Mouse (Mus musculus): ENCODE measurements around the gene Paqr4.

The Paqr4 gene

DNA sequence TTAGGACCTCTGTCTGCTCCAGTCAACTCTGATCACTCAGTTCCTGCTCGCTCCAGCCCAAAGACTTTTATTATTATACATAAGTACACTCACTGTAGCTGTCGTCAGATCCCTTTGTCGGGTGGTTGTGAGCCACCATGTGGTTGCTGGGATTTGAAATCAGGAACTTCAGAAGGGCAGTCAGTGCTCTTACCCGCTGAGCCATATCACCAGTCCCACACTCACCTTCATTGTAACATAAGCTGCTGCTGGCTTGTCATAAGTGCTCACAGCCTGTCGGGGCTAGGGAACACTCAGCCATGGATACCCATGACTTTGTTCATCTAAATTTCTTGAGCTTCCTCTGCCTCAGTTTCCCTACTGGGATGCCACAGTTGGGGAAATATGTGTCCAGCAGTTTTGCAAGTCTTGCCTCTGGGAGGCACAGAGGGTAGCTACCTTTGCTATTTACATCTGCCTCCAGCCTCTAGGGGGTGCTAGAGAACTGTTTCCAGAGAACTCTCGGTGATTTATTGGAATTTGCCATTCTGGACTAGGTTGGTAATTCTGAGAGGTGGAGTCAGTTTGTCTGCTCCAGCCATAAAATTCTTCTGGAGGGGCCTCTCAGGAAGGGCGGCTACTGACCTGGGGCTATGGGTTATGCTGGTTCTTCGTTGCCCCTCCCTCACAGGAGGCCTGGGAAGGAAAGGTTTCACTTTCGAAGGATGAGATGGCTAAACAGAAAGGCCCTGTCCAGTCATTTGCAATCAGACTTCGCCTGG is 8.1 kb upstream of the Paqr4 start:
- DNase-seq (ENCODE audit: low spot score): no peak

GRCm38 (mm10) chr17:23748026-23748425 is 7.4 kb upstream of the Paqr4 start:
- no peak for DNase-seq (ENCODE audit: low spot score)

DNA sequence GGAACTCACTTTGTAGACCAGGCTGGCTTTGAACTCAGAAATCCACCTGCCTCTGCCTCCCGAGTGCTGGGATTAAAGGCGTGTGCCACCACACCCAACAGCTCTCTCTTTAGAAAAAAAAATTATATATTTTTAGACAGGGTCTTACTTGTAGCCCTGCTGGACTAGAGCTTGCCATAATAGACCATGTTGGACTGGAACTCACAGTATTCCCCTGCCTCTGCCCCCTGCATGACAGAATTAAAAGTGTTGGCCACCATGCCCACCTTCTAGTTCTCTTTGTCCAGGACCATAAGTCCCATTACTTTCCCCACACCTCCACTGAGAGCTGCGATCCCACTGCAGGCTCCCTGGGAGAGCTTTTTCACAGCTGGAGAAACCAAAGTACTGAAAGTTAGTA is 6.8 kb upstream of the Paqr4 start:
- DNase-seq (ENCODE audit: low spot score): no peak

DNA sequence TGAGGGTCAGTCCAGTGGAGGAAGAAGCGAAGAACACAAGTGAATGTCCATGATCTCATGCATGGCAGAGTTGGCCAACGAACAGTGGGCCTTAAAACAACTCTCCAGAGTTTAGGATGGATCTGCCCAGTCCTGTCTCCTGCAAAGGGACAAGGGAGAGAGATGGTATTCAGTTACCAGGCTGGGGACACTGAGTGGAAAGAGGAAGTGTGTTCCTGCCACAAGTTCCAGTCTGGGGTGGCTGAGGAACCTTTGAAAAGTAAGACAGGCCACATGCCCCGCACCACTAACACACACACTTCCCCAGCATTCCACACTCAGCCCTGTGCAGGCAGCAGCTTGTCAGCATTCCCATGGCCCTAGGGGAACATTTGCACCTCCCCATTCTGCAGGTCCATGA is 6.1 kb upstream of the Paqr4 start:
- DNase-seq (ENCODE audit: low spot score): no peak

GRCm38 (mm10) chr17:23746311-23746710 is 5.6 kb upstream of the Paqr4 start:
- no peak for DNase-seq (ENCODE audit: low spot score)

DNA sequence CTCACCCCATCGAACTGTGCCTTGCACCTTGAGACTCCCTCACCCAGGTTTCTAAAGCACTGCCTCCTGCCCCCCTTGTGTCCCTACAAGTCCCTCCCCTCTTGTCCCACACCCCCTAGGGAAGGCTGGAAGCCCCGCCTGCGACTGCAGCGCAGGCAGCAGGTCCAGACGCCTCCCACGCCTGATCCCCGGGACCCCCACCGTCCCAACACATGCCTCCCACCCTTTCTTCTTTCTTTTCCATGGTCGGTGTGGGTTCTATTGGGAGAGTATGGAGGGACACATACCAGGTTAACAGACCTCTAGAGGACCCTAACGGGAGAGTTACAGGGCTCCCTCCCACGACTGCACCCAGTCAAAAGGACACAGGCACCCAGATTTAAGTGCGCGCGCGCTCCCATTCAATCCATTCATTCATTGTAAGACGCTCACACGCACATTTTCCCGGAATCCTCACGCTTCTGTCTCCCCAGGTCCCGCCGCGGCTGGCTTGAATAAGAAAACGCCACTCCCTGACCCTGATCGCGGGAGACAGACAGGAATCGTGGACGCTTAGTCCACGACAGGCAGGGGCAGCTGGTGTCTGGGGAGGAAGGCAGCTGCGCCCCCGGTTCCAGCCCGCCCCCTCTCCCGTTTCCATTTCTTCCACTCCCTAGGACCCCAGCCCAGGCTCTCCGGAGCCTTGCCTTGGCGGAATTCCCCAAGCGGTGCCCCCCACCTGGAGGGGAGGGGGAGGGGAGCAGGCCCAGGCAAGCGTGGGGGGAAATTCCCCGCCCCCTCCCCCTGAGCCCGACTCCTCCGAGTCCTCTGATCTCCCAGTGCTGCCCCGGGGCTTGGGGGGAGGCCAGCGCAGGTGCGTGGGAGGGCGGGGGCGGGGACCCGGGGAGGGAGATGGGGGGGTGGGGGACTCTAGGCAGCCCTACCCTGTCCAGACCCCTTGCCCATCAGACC is 4.9 kb upstream of the Paqr4 start, which contains the start of gene Kremen2:
TSS of gene Kremen2 (minus strand) at position 533 of the 951 bp plus-strand sequence.
- no peak for DNase-seq (ENCODE audit: low spot score)

DNA sequence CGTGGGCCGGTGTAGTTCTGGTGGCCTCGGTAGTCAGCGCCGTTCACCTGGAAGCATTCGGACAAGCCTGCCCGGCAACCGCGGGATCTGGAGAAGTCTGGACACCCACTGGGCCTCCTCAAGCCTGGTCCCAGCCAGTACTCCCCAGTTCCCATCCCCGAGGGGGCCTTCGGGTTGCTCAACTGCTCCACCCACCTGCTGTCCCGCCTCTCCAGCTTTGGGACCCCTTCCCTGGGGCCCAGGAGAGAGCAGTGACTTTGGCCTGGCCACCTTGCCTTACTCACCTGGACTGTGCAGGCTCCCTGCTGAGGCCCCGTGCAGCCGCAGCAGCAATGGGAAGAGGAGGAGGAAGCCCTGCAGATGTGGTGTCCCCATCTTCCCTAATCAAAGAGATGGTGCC is 4.0 kb upstream of the Paqr4 start:
- no peak for DNase-seq (ENCODE audit: low spot score)

DNA sequence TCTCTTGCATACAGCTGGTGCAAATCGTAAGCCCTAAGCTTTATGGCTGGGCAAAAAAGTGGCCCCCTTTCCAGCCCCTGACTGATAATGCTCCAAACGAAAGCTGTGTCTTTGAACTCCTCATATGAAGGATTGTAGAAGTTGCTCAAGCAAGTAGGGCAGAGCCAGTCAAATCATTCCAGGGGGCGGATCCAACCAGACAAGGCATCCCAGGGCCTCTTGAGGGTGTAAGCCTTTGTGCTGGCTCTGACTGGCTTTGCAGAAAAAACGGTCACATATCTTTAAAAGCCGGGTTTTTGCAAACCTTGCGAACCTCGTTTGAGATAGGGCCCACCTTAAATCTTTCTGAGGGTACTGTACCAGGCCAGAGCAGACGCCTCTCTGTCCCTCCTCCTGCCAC is 3.4 kb upstream of the Paqr4 start:
- no peak for DNase-seq (ENCODE audit: low spot score)

DNA sequence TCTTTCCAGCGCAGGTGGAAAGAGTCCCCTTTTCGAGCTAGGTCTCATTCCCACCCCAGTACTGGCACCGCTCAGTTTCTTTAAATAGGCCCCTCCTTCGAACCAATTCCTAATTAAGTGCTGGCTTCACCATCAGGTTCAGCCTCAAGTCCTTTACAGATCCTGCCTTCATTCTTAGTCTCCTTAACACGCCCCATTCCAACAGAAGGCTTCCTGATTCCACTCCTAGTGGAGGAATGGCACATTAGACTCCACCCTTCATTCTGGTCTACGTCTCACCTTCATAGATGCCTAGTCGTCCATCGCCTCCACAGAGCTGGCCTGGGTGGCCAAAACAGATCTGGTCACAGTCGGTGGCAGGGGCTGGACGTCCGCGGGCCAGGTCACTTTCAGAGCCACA is 2.3 kb upstream of the Paqr4 start:
- no peak for DNase-seq (ENCODE audit: low spot score)

DNA sequence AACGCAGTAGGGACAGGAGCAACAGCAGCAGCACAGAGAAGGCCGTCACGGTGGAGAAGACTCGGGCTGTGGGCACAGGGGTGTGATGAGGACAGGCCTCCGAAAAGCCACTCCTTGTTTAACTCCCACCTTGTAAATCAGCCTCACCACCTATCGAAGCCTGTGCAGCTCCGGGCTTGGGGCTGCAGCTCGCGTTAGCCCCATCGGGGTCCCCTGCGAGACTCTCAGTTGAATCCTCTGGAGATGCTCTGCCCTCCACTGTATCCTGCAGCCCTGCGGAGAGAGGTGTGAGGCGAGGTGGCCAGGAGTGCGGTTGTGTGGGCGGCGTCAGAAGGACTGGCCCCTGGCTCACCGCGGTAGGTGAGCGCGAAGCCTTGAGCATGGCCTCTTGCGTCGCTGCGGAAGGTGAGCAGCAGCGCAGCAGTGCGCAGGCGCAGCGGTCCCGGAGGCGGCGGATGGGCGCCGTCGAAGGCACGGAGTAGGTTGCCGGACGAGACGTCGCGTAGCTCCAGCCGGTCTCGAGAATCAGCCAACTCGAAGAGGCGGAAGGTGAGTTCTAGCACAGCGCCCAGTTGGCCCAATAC is 1.6 kb upstream of the Paqr4 start:
- DNase-seq (ENCODE audit: low spot score): no peak

- DNase-seq (ENCODE audit: low spot score): no peak
Measured at GRCm38 (mm10) chr17:23741359-23742209, 917 bp upstream of the Paqr4 start.

- DNase-seq (ENCODE audit: low spot score): peak; percentile 82
Measured at GRCm38 (mm10) chr17:23740136-23740584, 507 bp downstream of the Paqr4 start.

DNA sequence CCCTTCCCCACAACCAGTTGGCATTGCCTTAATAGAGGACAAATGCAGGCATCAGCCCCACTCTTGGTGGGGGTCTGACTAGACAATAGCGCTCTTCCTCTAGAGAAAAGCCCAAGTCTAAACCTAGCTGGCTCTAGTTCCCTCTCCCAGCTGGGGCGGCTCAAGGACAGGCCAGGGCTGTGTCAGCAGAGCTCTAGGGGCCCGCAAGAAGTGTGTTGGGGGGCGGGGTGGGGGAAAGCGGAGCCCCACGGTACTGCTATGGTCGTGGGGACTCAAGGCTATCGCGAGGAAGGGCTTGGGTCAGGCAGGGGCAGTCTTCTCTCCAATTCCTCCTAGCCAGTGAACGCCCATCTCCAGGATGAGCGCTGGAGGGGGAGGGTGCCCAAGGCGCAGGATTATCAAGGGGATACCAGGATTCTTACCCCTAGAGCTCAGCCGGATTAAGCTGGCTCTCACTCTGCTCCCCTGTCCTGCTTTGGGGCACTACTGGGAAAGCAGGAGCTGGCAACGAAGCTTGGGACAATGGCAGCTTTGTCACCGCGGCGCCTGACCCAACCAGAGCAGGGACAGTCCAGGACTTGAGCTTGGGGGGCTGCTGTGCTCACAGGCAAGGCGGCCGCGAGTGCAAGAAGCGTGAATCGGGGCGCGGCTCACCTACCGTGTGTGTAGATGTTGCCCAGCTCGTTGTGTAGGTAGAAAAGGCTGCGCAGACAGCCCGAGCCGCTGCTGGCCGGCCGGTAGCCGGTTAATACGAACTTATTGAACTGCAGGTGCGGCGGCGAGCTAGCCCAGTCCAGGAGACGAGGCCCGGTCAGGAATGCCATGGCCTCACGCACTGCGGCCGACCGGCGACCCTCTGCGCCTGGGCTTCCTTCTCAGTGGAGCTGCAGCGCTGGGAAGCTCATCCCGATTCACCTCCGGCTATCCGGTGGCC is 1.2 kb downstream of the Paqr4 start:
- DNase-seq (ENCODE audit: low spot score): no peak

- DNase-seq (ENCODE audit: low spot score): no peak
Measured at GRCm38 (mm10) chr17:23738836-23739201, 1.8 kb downstream of the Paqr4 start.

DNA sequence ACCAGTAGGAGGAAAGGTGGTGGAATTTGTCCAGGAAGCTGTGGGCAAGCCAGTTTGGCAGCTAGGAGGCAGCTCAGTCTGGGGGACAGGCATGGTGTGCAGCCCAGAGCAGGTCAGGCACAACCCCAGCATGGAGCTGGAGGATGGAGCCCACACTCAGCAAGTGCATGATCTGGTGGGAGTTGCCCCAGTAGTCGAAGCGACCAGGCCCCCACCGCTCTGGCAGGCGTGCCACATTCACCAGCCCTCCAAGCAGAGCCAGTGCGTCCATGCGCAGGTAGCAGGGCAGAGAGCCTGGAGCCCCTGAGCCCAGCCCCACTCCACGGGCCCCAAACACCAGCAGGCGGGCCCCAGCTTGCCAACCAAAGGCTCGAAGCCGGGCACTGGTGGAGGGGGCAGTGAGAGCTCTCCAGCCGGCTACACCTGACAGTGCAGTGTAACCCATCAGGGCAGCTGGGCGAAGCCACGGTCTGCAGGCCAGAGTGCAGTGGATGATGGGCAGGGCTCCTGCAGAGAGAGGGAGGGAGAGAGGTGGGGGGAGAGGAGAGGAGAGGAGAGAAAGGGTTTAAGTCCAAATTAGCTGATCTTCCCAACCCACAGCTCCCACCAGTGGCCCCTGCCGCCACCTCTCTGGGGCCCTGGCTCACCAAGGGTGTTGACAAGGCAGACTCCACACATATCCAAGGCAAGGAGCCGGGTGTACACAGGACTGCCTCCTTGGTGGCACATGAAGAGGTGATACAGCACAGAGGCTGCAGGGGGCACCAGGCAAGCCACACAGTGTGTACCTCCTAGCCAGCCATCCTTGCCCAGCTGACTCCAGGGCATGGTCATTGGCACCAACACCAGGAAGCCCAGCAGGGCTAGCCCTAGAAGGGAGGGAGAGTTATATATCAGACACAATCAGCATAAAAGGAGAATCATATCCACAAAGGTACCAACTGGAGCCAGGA is 2.9 kb downstream of the Paqr4 start:
- DNase-seq (ENCODE audit: low spot score): no peak

GRCm38 (mm10) chr17:23734341-23734740 is 6.3 kb downstream of the Paqr4 start:
- no peak for DNase-seq (ENCODE audit: low spot score)

DNA sequence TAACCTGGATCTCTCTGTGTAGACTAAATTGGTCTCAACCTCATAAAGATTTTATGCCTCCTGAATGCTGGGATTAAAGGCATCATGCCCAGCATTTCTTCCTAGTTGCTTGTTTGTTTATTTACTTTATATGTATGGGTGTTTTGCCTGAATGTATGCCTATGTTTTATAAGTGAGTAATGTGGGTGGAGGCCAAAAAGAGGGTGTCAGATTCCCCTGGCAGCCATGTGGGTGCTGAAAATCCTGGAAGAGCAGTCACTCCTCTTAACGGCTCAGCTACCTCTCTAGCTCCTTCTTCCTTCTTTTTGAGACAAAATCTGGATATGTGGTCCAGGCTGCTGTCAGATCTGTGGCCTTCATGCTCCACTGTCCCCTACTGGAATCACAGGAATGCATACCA is 10.2 kb downstream of the Paqr4 start:
- no peak for DNase-seq (ENCODE audit: low spot score)

- DNase-seq (ENCODE audit: low spot score): peak; percentile 66
Measured at GRCm38 (mm10) chr17:23726758-23727142, 13.9 kb downstream of the Paqr4 start.

DNA sequence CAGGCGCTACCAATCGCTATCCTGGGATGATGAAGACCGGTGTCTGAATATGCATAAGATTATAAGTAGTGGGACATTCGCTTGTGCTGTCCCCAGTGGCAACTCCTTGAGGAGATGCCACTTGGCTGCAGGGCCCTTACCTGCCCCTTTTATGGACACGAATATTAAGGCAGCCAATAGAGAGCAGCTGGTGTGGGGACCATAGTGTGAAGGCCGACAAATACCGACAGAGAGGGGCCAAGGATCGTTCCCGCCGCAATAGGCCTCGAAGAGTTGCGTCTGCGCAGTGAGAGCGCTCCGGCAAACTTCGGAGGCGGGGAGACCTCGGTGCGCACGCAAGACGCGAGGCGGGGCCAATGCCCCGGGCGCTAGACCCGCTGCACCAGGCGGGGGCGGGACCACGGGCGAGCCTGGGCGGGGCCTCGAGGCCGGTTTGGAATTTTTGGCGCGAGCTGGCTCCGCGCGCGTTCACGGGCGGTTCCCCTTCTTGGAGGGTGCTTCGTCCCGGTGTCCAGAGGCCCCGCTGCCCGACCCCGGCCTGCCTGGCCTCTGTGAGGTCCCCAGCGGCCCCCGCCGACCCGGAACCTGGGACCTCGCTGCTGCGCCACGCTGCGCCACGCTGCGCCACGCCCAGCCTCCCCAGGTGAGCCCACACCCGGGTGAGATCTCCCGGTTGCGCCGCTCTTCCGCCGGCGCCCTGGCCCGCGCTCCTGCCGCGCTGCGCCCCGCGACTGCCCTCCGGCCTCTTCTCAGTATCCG is 14.5 kb downstream of the Paqr4 start, which contains the start of gene Pkmyt1:
TSS of gene Pkmyt1 (plus strand) at position 338 of the 759 bp plus-strand sequence.
- DNase-seq (ENCODE audit: low spot score): peak; percentile 89

All from ovary, adult 18-20 months (tissue).